Mouse (Mus musculus): ENCODE data around the gene Rasgrp3.

- TF ChIP-seq CTCF (IDR thresholded peaks at IDR 0.05; ENCODE audit: low read depth, low read length) (no peak), POLR2A (IDR thresholded peaks at IDR 0.05; ENCODE audit: borderline replicate concordance, low read depth, low read length) (no peak)
Observed at GRCm38 (mm10) chr17:75466948-75467347, 31.3 kb downstream of the Rasgrp3 start.
